Mouse (Mus musculus) left cerebral cortex, postnatal 25 days (tissue): ENCODE measurements around the gene Pnpla7. TPM values are rescaled to one million over a fixed set of nuclear protein-coding genes. Genes with fewer than 3 reads are reported as not detected.

Experiments used
- microRNA-seq, 2 experiments: library from miRNA; unstranded; fragments of <30 nt; microRNA quantifications; one replicate each; pipeline ENCODE4 v1.2.0; 2022
- total RNA-seq, 2 experiments: library from RNA; stranded (reverse); gene quantifications; 2 replicates each; pipeline ENCODE4 v1.2.3; 2021

Gene Pnpla7
- total RNA-seq, 2 experiments from 2014 or later: 14.6 to 17.5 TPM

Small RNA genes within 50 kb of the gene (microRNA-seq; reads per million reads assigned to microRNA genes)
- gene Gm22875: 0 reads per million in 2 experiments
- 0 reads per million in 2 experiments for gene Gm24328
- 0 to 2.0 reads per million in 2 experiments for gene Mir7664

Other genes starting within 250 kb of the Pnpla7 start
- 10 to 100 TPM; 87.9 to 95.9 TPM for gene Cacna1b, start 212.9 kb upstream of the Pnpla7 start, total RNA-seq
- 10 to 100 TPM; 52.2 to 56.3 TPM for gene Ehmt1, start 56.4 kb upstream of the Pnpla7 start, total RNA-seq
- 10 to 100 TPM; 12.8 to 15.5 TPM for gene Arrdc1, start 40.8 kb upstream of the Pnpla7 start, total RNA-seq
- gene Zmynd19, start 26.2 kb upstream of the Pnpla7 start, total RNA-seq: 10 to 100 TPM; 36.8 to 39.4 TPM
- gene Dph7, start 13.6 kb upstream of the Pnpla7 start, total RNA-seq: 10 to 100 TPM; 27.5 to 33.5 TPM
- 10 to 100 TPM; 72.5 to 79.4 TPM for gene Mrpl41, start 935 bp upstream of the Pnpla7 start, total RNA-seq
- 100 to 1,000 TPM; 472 to 481 TPM for gene Nsmf, start 78.3 kb downstream of the Pnpla7 start, total RNA-seq
- gene Entpd8, start 104.3 kb downstream of the Pnpla7 start, total RNA-seq: not detected
- not detected for gene Noxa1, start 119.1 kb downstream of the Pnpla7 start, total RNA-seq
- gene Nrarp, start 204.7 kb downstream of the Pnpla7 start, total RNA-seq: 10 to 100 TPM; 21.7 to 30.7 TPM
- gene Tor4a, start 220.9 kb downstream of the Pnpla7 start, total RNA-seq: 1 to 10 TPM; 1.9 to 2.3 TPM
- 10 to 100 TPM; 50.8 to 51.8 TPM for gene Nelfb, start 235.5 kb downstream of the Pnpla7 start, total RNA-seq
- gene Stpg3, start 238.6 kb downstream of the Pnpla7 start, total RNA-seq: under 1 TPM in 1 of 2 experiments, not detected in 1; 0.23 TPM
- not detected for gene Fam166a, start 242.7 kb downstream of the Pnpla7 start, total RNA-seq
- 100 to 1,000 TPM; 376 to 398 TPM for gene Tubb4b, start 248.7 kb downstream of the Pnpla7 start, total RNA-seq